Mouse (Mus musculus): ENCODE results near the gene Znrf2.

DNA sequence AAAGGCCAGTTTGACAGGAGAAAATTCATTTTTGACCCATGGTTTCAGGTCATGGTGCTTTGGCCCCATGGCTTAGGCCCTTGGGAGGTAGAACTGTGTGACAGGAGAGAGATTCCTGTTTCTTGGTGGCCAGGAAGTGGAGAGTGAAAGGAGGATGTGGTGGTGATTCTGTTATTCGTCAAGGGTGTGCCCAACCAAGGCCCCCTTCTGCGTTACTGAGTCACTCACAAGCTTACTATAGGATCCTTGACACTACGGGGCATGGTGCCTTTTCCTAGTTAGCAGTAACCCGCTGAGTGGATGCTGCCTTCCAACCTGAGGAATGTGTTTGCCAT lies 50.7 kb downstream of the Znrf2 start:
- TF ChIP-seq PAX5 (IDR thresholded peaks at IDR 0.05; ENCODE audit: low read length) (no peak), CHD2 (IDR thresholded peaks at IDR 0.05; ENCODE audit: low read length) (no peak), CHD1 (IDR thresholded peaks at IDR 0.05; ENCODE audit: low read depth, low read length) (no peak), POLR2A (IDR thresholded peaks at IDR 0.05; ENCODE audit: low read depth, low read length) (no peak), CTCF (conservative IDR thresholded peaks at IDR 0.05 in 1 of 2, IDR thresholded peaks at IDR 0.05 in 1 of 2; ENCODE audit: low read depth in 2 of 2, low read length in 2 of 2) (no peak), TBP (conservative IDR thresholded peaks at IDR 0.05; ENCODE audit: low read depth, low read length) (no peak), MAX (IDR thresholded peaks at IDR 0.05; ENCODE audit: low read length) (no peak), MAZ (IDR thresholded peaks at IDR 0.05; ENCODE audit: low read depth, low read length) (no peak), SIN3A (IDR thresholded peaks at IDR 0.05; ENCODE audit: low read length) (no peak), KAT2A (IDR thresholded peaks at IDR 0.05; ENCODE audit: insufficient replicate concordance, low read length) (no peak), SMC3 (IDR thresholded peaks at IDR 0.05; ENCODE audit: low read depth, low read length) (no peak), ZNF384 (IDR thresholded peaks at IDR 0.05; ENCODE audit: low read depth, low read length) (no peak)

Data from CH12.LX (cell line).